Mouse (Mus musculus) adrenal gland, postnatal 10 days (tissue): ENCODE measurements around the gene Bbs9. TPM values are rescaled to one million over a fixed set of nuclear protein-coding genes. Genes with fewer than 3 reads are reported as not detected.
A peak's percentile ranks its signal among the peaks of the same experiment; 100 is the strongest.

Source experiments
- DNase-seq: peaks from one replicate; pipeline ENCODE4 v3.0.0; 2021; ENCODE audit warnings: mixed read lengths
- total RNA-seq, 2 experiments: library from RNA; stranded (reverse); gene quantifications; 2 replicates each; pipeline ENCODE4 v1.2.3; 2021

Gene Bbs9
- total RNA-seq, 2 experiments from 2014 or later: 12.0 to 16.4 TPM

DNA sequence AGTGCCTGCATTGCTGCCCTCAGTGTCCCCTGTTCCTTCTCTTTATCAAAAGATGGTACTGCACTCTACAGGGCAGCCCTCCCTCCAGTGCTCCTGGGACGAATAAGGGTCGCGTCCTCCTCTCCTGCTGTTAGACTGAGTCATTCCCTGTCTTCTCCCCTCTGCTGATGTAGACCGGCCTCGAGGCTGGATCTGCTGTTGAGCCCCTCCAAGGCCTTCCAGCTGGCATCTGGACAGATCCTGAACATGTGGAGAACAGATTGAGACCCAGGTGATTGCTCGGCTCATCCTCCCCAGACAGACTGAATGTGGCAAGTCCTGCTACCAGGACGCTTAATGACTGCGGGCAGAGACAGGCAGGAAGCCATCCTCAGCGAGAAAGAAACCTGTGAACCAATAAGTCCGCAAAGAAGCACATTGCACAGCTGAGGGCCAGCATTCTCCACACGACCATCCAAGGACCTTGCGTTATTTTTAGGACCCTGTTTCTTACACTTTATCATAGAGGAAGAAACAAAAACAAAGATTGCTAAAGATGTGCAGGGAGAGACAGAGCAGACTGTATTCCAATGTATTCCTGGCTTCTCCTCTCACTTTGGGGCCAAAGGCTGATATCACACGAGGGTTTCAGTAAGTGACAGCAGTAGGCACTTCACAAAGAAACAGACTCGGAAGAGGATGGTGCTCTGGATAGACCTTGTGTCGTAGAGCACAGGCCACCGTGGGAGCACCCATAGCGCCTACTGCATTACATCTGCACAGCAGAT, 275.4 kb downstream of the Bbs9 start:
- peak; percentile 27 for DNase-seq

DNA sequence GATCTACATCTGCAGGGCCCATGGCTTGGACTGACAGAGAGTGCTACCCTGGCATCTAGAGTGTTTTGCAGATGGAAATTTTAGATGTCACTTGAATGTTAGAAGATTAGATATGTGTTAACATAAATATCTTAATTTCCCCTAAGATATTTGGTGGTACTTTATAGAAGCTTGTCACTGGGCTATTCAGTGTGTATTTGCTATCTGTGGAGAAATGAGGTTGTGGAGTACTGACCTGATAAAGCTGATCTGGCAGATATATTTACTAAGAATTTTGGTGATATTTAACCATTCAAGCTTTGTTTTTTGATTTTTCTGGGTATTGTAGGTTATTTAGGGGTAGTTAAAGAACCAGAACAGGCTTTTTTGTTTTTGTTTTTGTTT, 276.0 kb downstream of the Bbs9 start:
- no peak for DNase-seq

DNA sequence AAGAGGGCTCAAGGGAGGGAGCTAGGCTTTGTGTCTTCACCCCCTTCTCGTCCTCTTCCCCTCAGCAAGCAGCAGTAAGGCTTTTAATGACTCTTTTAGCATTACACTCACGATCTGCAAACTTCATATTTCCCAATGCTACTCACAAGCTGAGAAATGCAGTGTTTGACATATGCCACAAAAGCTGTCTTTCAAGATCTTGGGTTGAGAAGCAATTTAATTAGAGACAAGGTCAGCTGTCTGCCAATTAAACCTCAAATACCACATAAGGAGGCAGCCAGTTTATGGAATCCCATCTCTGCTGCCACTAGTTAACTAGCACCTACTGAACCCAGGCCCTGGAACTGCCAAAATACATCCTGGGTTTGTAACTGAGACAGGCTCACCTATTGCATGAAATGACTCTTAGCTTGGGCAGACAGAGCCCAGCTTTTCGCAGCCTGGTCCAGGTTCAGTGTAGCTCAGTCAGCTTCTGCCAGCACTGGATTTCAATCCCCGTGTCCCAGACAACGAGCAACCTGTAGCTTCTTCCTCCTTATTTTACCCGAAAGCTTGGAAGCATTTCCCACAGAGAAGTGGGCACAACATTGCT, 278.7 kb downstream of the Bbs9 start:
- no peak for DNase-seq

DNA sequence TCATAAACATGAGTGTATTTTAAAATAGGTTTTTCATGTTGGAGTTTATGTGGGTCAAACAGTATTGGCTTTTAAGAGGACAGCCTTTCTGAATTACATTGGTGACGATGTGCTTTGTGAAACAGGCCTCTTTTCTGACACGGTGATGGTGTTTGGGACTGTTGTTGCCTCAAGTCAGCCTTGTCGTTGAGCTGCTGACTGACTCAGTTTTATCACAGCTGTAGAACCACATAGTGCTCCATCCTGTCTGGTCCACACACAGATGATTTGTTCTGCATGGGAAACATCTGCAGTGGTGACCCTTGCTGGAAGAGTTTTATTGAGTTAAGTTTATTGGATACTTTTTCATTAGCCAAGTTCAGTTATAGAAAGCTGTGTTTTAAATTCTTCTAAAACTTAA, 283.0 kb downstream of the Bbs9 start:
- DNase-seq: no peak

DNA sequence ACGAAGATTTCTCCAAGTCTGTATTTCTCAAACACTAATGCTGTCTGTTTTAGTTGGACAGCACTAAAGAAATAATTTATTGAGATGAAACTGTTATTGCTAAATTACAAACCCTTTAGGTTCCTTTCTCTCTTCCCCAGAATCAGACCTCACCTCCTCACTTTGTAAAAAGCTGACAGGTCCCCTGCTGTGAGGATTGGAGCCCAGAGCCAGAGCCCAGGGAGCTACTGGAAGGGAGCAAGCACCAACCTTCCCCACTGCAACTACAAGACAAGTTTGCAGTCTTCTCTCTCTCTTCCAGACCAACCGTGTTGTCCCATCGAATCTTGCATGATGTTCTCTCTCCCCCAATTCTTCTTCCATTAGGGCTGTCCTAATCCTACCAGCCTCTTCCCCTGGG, 283.7 kb downstream of the Bbs9 start:
- no peak for DNase-seq

DNA sequence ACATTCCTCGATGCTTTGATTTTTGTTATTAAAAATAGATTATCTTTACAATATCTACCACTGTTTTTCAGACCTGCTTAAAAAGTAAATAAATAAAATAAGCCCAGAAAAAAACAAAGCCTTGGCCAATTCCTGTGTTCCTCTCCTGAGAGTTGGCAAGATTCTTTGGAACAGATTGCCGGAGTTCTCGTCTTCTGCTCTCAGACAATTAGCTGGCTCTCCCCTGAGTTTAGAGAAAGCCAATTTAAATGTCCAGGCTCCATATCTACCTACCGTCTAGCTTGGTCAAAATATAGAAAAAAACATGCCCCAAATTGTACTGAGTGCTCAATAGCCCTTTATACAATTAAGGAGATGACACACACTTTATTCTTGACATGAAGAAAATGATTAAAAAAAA, 284.9 kb downstream of the Bbs9 start:
- DNase-seq: no peak

DNA sequence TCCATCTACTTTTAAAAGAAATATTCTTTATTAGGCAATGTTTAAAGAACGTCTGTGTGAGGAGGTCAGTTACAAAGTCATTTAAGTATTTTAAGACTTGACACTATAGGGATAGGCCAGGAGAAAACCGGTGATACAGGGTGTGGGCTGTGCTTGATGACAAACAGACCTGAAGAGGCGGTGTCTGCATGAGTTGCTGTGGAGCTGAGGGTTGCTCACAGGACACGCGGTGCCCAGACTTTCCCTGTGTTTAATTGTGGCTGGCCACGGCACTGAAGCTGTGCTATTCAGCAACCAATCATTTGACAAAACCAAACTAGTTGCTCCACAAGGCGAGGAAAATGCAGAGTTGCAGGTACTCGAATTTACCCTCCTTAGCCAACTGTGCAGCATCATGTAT, 286.0 kb downstream of the Bbs9 start:
- DNase-seq: no peak

DNA sequence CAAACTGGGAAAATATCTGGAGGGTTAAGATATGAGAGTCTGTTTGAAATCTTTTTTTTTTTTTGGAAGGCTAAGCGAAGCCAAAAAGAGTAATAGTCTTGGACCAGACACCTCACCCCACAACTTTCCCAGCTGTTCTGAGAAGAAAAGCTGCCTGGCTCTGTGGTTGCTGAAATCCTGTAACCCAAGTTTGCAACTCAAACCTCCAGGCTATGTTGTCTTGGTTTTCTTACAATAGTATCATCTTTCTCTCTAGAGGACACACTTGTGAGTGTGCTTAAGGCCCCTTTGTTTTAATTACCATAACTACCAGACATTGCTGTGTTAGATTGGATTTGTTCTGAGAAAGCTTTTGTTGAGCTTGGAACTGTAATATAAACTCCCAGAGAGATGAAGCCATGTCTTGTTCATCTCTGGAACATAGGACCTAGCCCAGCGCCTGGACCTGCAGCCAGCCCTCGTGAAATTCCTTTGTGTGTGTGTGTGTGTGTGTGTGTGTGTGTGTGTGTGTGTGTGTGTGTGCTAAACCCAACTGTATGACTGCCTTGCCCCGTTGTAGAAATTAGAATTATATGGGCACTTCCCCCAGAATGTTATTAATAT, 290.2 kb downstream of the Bbs9 start:
- DNase-seq: no peak

DNA sequence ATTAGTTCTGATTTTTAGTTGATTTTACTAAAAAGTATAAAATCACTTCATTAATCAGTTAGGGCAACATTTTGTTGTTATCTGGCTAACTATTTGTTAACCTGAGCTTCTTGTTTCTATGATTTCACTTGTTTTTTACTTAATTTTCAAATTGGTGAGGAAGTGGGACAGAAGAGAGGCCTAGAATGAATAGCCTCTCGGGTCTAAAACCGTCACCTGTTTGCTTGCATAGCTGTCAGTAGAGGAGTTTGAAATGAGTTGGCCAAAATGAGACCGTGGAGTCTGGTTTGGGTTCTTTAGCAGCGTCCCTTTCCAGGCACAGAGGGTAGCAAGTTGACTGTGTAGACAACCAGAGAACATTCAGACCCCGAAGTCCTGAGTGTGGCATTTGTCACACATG, 291.6 kb downstream of the Bbs9 start:
- no peak for DNase-seq

DNA sequence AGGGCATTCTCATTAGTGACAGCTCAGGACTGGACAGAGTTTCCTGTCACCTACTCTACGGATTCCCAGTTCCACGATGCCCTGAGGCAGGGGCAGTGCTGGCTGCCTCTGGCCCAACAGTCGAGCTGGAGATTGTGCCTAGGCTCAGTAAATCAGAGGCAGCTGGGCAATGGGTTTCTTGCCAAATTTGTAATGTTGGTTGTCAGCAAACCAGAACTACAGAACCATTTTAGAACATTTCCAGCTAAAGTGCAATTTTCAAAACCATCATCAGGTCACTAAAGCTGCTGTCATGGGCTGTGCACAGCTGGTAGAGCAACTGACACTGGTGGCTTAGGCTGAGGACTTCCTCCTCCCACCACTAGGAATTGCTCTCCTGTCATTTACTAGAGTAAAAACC, 292.3 kb downstream of the Bbs9 start:
- no peak for DNase-seq

DNA sequence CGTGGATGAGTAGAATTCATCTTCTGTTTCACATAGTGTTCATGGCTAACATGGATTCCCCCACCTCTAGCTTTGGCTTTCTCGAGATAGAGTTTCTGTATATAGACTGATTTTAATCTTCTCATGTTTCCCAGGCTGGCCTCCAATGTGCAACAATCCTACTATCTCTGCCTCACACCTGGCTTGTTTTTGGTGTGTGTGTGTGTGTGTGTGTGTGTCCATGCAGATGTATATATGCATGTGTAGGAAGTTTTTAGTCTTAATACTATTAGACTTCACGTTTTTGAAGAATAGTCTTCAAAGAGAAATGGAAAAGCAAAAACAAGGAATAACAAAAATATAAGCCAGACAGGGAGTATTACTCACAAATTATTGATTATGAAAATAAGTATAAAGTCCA, 296.3 kb downstream of the Bbs9 start:
- DNase-seq: no peak

DNA sequence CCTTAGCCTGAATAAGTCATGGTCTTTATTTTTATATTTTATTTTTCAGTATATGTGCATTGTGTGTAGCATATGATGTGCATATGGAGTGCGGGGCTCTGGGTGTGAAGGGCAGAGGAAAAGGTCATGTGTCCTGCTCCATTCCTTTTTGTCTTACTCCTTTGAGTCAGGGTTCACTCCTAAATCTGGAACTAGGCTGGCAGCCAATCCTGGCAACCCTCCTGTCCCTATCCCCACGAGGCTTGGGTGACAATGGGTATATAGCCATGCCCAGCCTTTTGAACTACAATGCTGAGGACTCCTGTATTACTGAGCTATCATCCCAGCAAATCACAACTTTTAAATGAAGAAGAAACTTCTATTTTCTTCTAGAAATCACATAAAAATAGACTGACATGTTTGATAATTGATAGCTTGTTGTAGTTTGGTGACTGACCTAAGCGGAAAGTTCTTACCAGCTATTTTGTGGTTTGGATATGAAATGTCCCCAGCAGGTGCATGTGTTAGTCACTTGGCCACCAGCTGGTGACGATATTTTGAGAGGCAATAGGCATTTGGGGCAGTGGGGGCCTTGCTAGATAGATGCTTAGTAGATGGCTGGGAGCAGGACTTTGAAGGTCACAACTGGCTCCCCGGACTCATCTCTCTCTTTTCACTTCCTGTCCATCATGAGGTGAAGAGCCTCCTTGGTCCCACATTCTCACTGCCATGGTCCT, 300.9 kb downstream of the Bbs9 start:
- DNase-seq: peak; percentile 59

DNA sequence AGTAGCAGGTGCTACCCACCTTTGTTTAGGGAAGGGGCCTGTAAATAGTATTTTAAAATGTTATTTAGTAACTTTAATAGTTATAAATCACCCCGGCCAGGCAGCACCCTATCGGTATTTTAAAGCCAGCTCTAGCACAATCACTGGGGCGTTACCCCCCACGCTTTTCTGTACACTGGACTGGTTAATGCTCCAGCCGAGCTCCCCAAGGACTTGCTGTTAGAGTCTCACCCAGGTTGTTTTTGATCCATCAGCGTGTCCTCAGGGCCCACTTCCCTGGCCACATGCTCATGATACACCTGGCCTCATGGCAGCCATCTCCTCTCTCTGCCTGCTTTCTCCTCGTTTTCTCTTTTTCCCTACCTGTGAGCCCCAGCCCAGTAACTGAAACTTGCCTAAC, 301.9 kb downstream of the Bbs9 start:
- no peak for DNase-seq

DNA sequence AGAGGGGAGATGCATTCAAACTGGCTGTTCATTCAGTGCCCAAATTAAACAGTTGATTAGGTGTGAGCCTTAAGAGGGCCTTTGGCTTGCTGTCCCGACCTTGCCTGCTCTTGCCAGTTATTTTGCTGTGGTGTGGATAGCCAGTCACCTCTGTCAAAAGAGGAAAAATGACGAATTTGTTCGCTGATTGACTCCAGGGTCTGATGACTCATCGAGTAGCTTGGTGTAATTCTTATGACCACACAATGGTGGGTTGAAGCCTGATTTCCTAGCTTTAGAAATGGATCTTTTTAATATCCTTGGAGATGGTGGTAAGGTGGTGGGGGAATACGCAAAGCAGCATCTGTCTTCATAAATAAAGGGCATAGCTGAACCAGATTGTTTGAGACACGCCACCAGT, 304.1 kb downstream of the Bbs9 start:
- no peak for DNase-seq

DNA sequence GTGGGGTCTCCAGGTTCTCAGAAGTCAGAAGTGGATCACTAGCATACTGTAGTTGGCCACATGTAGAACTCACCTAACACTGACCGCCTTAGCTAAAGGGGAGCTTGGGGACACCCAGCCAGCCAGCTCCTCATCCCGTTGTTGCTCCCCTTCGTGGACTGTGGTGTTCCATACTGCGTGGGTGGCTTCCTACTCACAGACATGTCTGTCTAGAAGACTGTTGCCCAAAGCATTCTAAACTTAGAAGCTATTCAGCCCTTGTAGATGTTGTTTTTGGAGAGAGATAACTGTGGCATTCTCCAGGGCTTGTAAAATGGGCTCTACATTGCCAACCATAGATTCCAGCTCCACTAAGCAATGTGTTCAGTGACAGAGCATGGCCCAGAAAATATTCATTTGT, 310.5 kb downstream of the Bbs9 start:
- no peak for DNase-seq

DNA sequence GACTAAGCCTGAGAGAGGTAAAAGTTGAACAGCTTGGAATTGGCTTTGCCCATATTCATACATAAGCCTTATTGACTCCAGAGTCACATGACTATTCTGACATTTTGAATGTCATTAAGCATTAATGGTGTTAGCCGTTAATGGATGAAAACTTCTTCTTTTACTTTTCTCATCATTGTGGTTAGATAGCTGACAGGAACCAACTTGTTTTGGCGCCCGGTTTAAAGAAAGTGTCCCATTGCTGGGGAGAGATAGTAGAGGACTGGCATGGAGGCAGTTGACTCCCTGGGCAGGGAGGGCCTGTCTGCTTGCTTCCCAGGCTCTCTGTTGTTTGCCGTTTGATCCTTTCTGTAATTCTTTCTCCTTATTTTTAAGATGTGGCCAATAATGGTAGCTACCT, 312.9 kb downstream of the Bbs9 start:
- no peak for DNase-seq

DNA sequence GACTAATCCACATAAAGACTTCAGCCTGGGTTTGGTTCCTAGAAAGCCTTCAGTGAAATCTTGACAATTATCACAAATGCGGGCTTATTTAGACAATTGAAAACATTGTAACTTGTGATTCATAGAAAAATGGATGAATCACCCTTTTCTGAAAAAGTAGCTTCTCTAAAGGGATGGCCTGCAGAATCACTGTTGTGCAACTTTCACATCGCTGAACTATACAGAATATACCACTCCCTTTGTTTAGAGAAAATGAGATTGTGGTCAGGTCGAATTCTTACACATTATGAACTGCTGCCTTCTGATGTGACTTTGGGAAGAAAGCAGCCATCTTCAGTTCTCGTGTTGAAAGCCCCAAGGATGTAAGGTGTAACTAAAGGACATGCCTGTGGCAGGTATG, 313.3 kb downstream of the Bbs9 start:
- no peak for DNase-seq

DNA sequence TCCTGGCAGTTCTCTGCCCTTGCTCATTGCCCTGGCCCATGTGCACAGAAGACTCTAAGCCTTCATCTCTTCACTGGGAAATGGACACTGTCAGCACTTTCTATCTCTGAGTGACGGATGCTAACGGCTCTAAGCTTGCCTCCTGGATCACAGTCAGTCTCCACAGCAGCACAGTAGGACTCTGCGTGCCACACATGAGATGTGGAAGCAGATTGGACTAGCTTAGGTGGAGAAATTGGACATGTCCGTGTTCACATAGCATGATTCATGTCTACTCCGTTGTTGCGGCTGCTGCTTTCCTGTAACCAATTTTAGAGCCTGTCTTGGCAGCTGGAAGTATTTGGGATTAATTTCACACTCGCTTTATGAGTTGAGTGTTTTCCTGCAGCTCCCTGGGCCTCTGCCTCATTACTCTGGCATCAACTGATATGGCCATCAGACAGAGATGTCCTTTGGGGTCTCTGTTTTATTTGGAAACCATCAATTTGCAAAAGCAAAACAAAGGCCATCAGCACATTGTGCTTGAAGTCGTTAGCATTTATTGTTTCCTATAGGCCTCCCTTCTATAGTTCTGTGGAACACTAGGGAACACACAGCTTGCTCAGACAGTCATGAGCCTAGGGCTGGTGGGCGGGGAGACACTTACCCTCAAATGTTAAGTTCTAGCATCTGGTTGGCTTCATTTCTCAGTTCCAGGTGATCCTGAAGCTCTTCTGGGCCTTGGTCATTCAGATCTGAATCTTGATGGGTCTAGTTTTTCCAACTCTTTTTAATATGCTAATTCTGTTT, 314.1 kb downstream of the Bbs9 start:
- no peak for DNase-seq

DNA sequence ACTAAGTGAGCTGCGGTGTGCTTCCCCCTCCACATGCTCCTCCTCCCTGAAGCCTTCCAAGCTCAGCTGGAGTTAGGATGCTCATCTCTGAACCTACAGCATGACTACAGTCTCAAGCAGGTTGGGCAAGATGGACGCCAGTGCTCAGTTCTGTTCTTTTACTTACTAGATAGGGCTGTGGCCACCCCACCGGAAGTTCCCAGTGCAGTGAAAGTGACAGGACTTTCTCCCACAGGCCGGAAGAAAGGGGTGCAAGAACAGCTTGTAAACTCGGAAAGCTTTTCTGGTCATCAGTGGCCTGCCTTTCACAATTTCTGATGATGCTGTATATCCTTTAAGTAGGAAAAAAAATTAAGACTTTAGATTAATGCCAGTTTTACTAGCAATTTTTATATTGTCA, 315.7 kb downstream of the Bbs9 start:
- no peak for DNase-seq

DNA sequence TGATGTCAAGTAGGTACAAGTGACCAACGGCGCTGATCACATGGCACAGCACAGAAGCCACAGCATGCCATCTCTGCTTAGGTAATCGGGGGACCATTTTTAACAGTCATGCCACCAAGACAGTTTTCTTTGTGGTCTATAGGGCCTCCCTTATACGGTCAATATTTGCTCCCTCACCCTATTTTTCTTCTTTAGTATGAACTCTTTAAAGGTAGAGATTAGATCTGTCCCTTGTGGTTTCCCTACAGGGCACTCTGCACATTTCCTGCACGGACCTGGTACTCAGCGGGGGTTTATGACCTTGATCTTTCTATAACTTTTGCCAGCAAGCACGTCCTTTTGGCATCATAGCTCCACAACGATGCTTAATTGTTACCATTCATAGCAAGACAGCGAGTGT, 316.2 kb downstream of the Bbs9 start:
- no peak for DNase-seq

DNA sequence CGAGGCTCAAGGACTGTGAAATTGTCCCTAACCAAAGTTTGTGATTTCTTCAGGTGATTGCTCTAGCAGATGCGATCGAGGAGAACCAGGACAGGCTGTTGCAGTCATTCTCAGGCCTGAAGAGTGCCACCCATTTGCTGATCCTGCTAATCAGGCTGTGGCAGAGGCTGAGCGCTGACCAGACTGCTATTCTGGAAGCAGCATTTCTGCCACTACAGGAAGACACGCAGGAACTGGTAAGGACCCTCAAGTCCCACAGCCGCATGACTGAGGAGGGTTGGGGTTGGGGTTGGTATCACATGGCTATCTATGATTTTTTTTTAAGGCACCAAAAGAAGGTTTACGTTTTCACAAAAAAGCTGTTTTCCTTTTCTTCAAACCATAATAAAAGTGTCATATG, 318.2 kb downstream of the Bbs9 start:
- DNase-seq: no peak

DNA sequence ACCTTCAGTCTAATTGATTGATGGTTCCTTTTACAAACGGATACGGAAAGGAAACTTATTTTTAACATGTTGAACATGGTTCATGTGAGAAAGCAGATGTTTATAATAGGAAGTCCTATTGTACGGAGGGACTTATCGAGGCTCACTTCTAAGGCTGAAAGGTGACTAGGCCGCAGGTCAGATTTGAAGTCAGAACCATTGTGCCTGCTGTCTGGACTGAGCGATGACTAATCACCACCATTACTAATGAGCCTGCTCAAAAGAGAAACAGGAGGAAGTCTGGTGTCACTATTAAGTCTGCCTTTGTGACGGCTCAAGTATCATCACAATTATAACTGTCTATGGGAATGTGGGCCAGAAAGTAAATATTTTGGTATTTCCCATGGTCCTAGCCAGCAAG, 325.2 kb downstream of the Bbs9 start:
- no peak for DNase-seq

DNA sequence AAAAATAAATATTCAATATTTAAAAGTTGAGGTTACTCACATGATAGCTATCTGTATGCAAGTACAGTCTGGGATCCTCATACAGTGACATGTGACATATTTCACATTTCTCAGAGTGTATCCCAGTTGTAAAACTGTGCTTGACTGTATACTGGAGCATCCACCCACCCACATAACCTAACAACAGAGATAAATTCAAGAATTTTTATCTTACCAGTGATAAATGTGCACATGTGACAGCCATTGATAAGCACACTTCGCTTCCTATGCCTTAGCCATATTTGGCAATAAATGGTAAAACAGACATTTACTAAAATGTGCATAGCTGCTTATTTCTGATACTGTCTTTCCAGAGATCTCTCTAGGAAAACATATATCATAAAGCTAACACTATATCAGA, 330.5 kb downstream of the Bbs9 start:
- DNase-seq: no peak
